Mouse (Mus musculus) mammary gland, adult 2 months (tissue): Measurements from ENCODE around the gene Hexdc. TPM values are rescaled to one million over a fixed set of nuclear protein-coding genes. Genes with fewer than 3 reads are reported as not detected.

ENCODE experiments used
- polyA plus RNA-seq: library from polyadenylated mRNA; depleted of rRNA; stranded (reverse); fragments of >200 nt; gene quantifications from 2 replicates; pipeline ENCODE4 v1.2.3, GENCODE M21; 2012; ENCODE audit warnings: low replicate concordance; rRNA removed

Gene Hexdc
- 15.2 and 16.8 TPM in 2 replicates for polyA plus RNA-seq

DNA sequence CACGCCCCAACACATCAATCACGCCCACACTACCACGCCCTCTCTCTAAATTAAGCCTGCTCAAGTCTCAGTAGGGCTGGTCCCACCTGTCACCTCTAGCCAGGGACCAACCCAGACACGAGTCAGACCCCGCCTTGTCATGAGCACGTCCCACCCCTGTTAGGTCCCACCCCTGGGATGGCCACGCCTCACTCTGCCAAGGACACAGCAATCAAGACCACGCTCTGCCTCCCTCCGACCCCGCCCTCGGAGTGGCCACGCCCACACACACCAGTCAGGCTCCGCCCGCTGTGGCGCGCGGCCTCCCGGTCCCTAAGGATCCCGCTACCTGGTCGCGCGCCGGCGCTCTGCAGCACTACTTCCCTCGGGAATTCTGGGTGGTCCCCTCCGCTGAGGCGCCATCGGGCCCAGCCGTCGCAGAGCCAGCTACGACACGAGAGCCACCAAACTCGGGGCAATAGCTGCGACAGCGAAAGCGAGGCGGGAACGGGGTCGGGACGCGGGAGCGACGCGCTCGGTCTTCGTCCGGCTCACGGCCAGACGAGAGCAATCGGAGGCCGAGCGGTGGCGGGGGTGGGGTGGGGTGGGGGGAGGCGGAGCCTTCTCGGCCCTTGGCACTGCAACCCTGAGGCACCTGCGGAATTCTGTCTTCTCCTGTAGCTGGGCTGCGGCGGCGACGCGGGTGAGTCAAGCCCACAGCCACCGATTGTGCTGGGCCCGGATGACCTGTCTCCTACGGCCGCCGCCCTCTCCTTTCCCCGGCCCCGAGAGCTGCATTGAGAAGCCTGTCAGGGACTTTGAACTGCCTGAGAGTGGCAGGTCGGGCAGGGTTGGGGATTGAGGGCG is at the start of gene Hexdc, which contains the start of gene Ogfod3:
TSS of gene Hexdc (plus strand) at position 273 of the 846 bp plus-strand sequence.
TSS of gene Ogfod3 (minus strand) at position 551 of the 846 bp plus-strand sequence.

DNA sequence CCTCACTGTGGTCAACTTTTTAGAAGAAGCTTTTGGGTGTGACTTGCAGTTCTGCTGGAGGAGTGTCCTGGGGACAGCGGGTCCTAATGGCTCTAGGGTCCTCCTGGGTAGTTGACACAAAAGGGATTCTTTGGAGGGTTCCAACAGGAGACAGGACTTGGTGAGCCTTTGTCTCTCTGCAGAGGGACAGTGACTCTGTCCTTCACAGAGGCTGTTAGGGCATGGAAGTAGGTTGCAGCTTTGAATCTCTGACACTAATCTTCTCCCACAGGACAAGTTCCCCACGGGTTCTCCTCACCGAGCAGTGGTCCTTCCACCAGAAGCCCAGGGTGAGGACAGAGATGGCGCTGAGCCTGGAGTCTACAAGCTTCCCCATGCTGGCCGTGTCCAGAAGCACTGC is 44.3 kb upstream of the Hexdc start, which contains the start of gene Uts2r:
TSS of gene Uts2r (plus strand) at position 301 of the 400 bp plus-strand sequence.

DNA sequence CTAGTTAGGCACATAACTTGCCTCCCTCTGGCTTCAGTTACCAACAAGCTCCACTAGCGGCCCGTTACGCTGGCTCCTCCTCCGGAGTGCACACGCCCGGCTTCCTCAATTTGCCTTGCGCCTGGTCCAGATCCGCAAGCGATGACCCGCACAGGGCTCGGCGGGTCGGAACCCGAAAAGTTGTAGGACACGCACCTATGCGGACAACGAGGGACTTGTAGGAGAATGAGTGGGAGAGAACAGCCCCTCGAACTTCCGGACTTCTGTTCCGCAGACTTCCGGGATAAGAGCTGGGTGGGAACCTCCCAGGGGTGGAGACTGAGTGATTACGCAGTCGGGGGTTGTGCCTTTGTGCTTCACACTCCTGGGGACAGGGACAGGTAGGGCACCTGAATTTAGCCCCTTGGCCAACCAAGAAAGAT is 24.8 kb downstream of the Hexdc start, which contains the start of gene Cybc1:
TSS of gene Cybc1 (minus strand) at position 305 of the 422 bp plus-strand sequence.

DNA sequence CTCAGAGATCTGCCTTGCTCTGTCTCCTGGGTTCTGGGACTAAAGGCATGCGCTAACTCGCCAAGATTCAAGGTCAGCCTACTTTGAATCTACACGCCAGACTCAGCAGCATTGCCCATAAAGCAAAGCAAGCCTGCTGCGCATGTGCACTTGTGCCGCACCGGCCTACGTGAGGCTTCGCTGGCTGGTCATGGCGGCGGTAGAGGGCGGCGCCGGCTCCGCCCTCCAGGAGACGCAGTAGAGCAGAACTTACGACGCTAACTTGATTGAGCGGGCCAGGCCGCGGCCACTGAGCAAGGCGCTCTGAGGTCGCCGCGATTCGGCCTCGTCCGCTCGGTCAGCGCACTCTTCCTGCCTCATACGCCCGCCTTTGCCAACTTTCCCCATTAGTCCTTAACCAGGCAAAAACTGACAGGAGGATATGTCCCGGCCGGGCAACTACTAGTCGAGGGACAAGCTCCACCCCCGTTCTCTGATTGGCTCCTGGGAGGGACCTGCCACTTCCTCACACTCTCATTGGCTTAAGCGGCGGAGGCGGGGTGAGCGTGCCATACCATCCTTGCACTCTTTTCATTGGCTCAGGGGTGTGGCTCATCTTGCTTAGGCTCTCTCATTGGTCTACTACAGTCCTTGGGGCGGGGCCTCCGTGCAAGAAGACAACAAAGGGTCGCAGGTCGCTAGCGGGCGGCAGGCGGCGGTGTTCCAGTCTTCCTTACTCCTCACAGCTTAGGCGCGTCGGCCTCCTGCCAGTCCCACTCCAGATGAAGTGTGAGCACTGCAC is 32.5 kb downstream of the Hexdc start, which contains the start of gene Narf:
TSS of gene Narf (plus strand) at position 690 of the 781 bp plus-strand sequence.

DNA sequence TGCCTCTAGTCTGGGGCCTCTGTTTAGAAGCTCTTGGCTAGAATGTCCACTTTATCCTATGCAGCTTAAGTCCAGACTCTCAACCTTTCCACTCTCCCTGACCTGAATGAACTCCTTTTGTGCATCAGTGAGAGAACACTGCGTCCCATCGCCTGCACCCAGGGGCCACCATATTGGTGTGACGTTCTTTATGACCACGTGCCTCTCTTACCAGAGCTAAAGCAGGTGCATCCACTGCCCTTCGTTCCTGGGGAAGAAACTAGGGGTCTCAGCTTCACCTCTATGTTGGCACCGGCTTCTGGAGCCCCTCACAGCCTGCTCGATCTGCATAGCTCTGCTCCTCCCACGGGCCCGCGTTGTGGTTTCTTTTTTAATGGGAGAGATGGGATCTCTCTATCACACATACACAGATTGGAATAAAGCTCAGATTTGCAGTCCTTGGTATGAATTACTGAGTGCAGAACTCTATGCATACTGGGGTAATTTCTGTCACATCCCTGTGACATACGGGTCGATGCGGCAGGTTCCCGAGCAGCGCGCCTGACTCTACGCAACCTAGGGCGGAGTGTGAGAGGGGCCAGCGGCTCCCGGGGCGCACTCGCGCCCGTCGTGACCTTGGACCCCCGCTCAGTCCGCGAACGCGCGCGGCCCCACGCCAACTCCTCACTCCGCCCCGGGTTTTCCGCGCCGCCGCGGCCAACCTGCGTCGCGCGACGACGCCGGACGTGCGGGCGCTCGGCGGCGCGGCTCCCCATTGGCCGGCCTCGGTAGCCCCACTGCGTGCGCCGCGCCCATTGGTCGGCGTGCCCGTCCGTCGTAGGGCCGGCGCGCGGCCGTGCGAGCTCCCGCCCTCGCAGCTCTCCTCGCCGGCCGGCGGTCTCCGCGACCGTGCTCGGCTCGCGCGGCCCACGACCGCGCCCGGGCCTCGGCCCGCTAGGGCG is 55.2 kb downstream of the Hexdc start, which contains the start of gene Foxk2:
TSS of gene Foxk2 (plus strand) at position 831 of the 941 bp plus-strand sequence.

Other genes with a start within 250 kb of the Hexdc start
- gene Csnk1d, start 213.1 kb upstream of the Hexdc start, polyA plus RNA-seq: 53.8 and 58.7 TPM in 2 replicates
- gene Cd7, start 165.0 kb upstream of the Hexdc start, polyA plus RNA-seq: 22.6 and 35.5 TPM in 2 replicates
- 0.20 and 1.0 TPM in 2 replicates for gene Sectm1b, start 140.9 kb upstream of the Hexdc start, polyA plus RNA-seq
- 0.50 and 1.6 TPM in 2 replicates for gene Sectm1a, start 123.2 kb upstream of the Hexdc start, polyA plus RNA-seq
- gene Tex19.2, start 85.8 kb upstream of the Hexdc start, polyA plus RNA-seq: not detected in 2 replicates
- gene Tex19.1, start 58.3 kb upstream of the Hexdc start, polyA plus RNA-seq: not detected in 2 replicates
- 0.17 and 0.86 TPM in 2 replicates for gene Uts2r, start 44.2 kb upstream of the Hexdc start, polyA plus RNA-seq
- gene Ogfod3, start 278 bp downstream of the Hexdc start, polyA plus RNA-seq: 12.0 and 12.4 TPM in 2 replicates
- gene Cybc1, start 24.9 kb downstream of the Hexdc start, polyA plus RNA-seq: 43.0 and 49.2 TPM in 2 replicates
- 22.2 and 52.7 TPM in 2 replicates for gene Narf, start 32.8 kb downstream of the Hexdc start, polyA plus RNA-seq
- 36.0 and 45.2 TPM in 2 replicates for gene Foxk2, start 55.6 kb downstream of the Hexdc start, polyA plus RNA-seq
- 35.4 and 57.3 TPM in 2 replicates for gene Wdr45b, start 150.0 kb downstream of the Hexdc start, polyA plus RNA-seq
- gene Rab40b, start 183.8 kb downstream of the Hexdc start, polyA plus RNA-seq: 7.6 and 9.8 TPM in 2 replicates
- gene Fn3krp, start 217.0 kb downstream of the Hexdc start, polyA plus RNA-seq: 6.2 and 14.6 TPM in 2 replicates
- gene Fn3k, start 230.5 kb downstream of the Hexdc start, polyA plus RNA-seq: 6.3 and 8.6 TPM in 2 replicates
- 49.3 and 101 TPM in 2 replicates for gene Tbcd, start 247.5 kb downstream of the Hexdc start, polyA plus RNA-seq